Mouse (Mus musculus) fibroblast of lung, adult 2 months (primary cell): ENCODE measurements around the gene 1500009C09Rik.
A peak's percentile ranks its signal among the peaks of the same experiment; 100 is the strongest.

Experiments used
- DNase-seq: peaks from one replicate; pipeline ENCODE4 v3.0.0-alpha.2; 2011; ENCODE audit warnings: low read depth

1500009C09Rik gene

GRCm38 (mm10) chr15:82252097-82252496, at the start of gene 1500009C09Rik:
Gene 1500009C09Rik, plus strand, starts transcription at chr15:82252397.
- DNase-seq: no peak

- DNase-seq: no peak
Observed at GRCm38 (mm10) chr15:82203090-82203489, 49.1 kb upstream of the 1500009C09Rik start.

DNA sequence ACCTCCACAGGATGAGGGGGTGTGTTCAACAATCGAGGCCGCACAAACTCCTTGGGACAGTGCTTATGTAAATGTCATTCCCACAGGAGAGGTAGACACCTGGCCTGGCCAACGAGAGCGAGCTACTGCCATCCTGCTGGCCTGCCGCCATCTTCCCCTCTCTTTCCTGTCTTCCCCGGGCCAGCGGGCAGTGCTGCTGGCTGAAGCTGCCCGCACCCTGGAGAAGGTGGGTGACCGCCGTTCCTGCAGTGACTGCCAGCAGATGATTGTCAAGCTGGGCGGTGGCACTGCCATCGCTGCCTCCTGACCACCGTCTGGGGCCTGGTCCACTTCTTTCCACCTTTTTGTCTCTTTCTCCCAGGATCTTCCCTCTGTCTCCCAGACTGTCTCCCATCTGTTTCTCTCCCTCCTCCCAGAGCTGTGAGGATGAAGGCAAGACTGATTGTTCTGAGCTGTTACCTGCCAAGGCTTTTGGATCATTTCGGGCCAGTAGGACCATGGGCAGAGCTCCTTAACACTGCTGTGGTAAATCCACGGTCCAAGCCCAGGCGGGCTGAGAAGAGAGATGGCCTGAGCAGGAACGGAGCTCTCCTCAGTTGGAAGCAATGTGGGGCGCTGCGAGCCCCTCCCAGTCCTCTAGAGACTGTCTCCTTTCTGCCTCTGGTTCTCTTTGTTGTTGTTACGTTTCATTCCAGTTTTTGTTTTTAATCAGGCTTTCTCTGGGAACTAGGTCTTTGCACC, 48.4 kb upstream of the 1500009C09Rik start:
- no peak for DNase-seq

- DNase-seq: no peak
Observed at GRCm38 (mm10) chr15:82204680-82205371, 47.4 kb upstream of the 1500009C09Rik start.

DNA sequence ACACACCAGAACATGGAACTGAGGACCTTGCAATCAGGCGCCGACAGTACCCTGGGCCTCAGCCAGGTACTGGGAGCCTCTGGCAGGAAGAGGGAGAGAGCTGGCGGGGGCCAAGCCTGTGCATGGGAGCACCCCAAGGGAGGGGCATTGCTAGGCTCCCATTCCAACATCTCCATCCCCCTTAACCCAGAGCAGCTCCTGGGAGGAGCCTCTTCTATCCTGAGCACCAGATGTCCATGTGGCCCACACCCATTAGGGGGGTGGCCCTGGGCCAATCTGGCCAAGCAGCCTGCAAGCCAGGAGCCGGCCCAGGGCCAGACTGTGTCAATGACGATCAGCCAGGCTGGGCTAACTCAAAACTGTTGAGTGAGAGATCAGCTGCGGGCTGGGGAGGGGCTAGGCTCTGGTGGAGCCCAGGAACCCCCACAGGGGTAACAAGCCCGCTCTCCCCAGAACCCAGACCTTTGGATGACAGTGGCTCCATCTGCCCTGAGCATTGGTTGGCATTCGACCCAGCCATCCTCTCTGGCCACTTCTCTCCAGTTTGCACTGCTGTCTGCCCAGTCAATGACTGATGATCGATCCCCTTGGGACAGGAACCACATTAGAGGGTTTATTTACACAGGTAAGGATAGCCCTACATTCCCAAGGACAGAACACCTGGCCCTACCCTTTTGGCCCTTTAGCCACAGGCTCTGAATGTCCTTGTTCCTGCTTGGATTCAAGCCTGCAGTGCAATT, 45.7 kb upstream of the 1500009C09Rik start:
- peak; percentile 59 for DNase-seq

- DNase-seq: no peak
Observed at GRCm38 (mm10) chr15:82207105-82207459, 45.1 kb upstream of the 1500009C09Rik start.

- DNase-seq: no peak
Observed at GRCm38 (mm10) chr15:82207504-82208219, 44.5 kb upstream of the 1500009C09Rik start.

- DNase-seq: no peak
Observed at GRCm38 (mm10) chr15:82208307-82208706, 43.9 kb upstream of the 1500009C09Rik start.

- DNase-seq: no peak
Observed at GRCm38 (mm10) chr15:82209295-82210050, 42.7 kb upstream of the 1500009C09Rik start.

DNA sequence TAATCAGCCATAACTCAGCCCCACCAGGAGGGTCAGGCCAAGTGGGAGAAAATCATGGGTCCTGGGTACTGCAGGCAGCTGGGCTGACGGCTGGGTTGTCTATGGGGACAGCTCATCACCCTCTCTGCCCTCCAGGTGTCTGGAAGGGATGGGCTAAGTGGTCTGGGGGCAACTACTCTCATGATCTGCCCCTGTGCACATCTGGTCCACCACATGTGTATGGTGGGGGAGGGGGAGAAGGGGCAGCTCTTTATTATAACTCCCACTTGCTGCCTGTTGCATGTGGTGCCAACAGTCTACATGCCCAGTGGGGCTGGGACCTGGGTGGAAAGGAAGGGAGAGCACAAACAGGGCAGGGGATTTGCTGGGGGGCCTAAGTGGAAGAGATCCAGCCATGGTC, 41.4 kb upstream of the 1500009C09Rik start:
- no peak for DNase-seq

DNA sequence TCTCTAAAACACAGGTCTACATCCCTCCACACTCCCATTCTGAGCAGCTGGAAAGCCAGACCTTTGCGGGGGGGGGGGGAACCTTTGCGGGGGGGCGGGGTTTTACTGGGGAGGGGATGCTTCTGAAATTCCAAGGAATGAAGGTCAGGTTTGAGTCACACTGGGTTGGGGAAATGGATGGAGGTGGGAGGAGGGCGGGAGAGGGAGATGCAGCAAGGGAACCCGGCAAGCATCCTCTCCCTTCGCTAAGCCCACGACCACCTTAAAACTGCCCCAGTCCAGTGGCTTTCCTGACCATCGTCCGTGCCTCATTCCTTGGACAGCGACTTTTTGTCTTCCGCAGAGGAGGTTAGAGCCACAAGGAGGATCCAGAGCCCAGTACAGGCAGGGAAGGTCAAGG, 40.9 kb upstream of the 1500009C09Rik start:
- DNase-seq: no peak

DNA sequence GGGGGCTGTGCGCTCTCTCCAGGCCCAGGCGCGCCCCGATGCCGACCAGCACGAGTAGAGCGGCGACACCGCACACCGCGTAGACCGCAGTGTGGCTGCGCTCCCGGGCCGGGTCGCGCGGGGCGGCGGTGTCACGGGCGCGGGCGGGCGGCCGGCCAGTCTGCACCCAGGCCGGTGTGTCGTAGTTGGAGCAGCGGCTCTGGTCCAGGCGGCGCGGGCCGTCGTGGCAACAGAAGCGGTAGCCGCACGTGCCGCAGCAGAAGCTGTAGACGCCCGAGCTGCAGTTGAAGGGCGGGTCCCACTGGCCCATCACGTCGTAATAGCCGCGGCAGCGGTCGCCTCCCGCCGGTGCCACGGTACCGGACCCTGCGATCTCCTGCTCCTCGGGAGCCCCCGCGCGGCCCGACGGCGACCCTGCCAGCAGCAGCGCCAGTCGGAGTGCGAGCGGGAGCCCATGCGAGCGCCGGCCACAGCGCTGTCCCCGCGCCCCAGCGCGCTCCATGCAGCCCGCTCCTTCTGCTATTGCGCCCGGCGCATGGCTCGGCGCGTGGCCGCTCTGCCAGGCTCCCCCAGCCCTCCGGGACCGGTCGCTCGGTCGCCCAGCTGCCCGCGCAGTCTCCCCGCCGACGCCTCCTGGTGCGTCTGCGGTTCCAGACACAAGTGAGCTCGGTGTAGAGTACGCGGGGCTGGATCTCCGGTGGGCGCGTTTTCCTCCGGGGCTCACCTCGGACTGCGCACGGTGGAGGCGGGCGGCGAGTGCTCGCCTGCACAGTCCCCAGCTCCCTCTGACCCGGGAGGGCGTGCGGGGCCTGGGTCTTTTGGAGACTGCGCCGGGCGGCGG, 40.1 kb upstream of the 1500009C09Rik start:
- DNase-seq: no peak

DNA sequence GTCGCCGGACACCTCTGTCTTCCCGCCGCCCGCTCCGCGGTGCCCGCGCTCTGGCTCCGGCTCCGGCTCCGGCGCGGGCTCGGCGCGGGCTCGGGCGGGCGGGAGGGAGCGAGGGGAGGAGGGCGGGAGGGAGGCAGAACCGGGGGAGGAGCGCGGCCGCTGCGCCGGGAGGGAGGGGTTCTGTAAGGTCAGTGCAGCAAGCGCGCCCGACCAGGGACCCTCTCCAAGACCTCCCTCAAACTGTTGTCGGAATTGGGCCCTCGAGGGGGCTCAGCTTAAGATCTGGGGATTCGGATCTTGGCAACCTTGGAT, 39.5 kb upstream of the 1500009C09Rik start, which contains the start of gene Shisa8:
Gene Shisa8 (minus strand): TSS at position 64 of the 312 bp plus-strand sequence.
- DNase-seq: no peak

- DNase-seq: no peak
Observed at GRCm38 (mm10) chr15:82213222-82213621, 39.0 kb upstream of the 1500009C09Rik start.

GRCm38 (mm10) chr15:82215332-82216046, 36.7 kb upstream of the 1500009C09Rik start:
- DNase-seq: no peak

- no peak for DNase-seq
Observed at GRCm38 (mm10) chr15:82216142-82216827, 35.9 kb upstream of the 1500009C09Rik start.

DNA sequence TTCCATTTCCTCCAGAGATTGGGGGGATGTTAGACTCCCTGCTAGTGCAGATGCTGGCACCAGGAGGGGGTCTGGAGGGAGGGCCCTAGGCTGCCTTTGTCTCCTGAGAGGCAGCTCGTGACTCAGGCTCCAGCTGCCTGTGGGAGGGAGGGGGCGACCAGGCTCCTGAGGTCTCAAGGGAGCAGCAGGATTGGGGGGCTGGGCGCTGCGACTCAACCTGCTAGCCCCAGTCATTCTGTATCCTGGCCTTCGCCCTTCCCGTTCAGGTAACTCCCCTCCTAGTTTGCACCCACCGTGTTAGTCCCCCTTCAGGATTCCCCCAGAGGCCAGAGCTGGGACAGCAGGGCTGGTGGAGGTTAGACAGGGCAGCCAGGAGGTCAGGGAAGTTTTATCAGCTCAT, 35.2 kb upstream of the 1500009C09Rik start:
- DNase-seq: no peak

DNA sequence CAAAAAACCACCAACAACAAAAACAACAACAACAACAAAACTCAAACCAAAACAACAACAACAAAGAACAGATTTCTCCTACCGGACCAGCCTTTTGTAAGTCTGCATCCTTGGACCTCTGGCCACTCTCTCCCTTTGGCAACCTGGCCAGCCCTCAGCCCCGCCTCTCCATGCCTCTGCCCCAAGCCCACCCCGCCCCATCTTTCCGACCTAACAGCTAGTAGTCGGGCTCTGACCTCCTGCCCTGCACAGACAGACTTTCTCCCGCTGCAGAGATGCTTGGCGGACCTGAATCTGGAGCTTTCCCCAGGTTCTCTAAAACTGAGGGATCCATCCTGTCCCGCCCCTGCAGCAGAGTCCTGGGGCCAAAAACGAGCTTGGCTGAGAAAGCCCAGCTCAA, 34.2 kb upstream of the 1500009C09Rik start:
- no peak for DNase-seq
